Mouse (Mus musculus) neural tube, embryonic 11.5 days (tissue): Measurements from ENCODE around the gene Suclg2. TPM values are rescaled to one million over a fixed set of nuclear protein-coding genes. Genes with fewer than 3 reads are reported as not detected.
A peak's percentile ranks its signal among the peaks of the same experiment; 100 is the strongest.

ENCODE experiments used
- ATAC-seq: fragments of 200-750 bp; cut with Nextera tagmentation; 2 replicates; pipeline ENCODE4 v1.8.0; 2017; ENCODE audit warnings: moderate number of reproducible peaks, mild to moderate bottlenecking, moderate TSS enrichment, moderate library complexity; ENCODE audit not compliant: insufficient read depth, low FRiP score, low TSS enrichment
- DNase-seq: peaks from one replicate; pipeline ENCODE4 v3.0.0-alpha.2; 2015; ENCODE audit warnings: low spot score
- H3K27ac ChIP-seq: fragments of 300-500 bp; sonication (generic); 2 replicates; pipeline ENCODE4 v1.5.1; 2014; ENCODE audit warnings: low read depth, mild to moderate bottlenecking, low read length
- H3K27me3 ChIP-seq: fragments of 300-500 bp; sonication (generic); 2 replicates; pipeline ENCODE4 v1.6.1; 2014; ENCODE audit warnings: mild to moderate bottlenecking, low read length, mixed read lengths; ENCODE audit not compliant: control insufficient read depth, insufficient read depth
- H3K36me3 ChIP-seq: fragments of 300-500 bp; sonication (generic); 2 replicates; pipeline ENCODE4 v1.6.1; 2014; ENCODE audit warnings: mild to moderate bottlenecking, low read length, moderate library complexity, mixed read lengths; ENCODE audit not compliant: control insufficient read depth, insufficient read depth
- H3K4me1 ChIP-seq: fragments of 300-500 bp; sonication (generic); 2 replicates; pipeline ENCODE4 v1.6.1; 2014; ENCODE audit warnings: low read length, mixed read lengths; ENCODE audit not compliant: control insufficient read depth, insufficient read depth
- H3K4me2 ChIP-seq: fragments of 300-500 bp; sonication (generic); 2 replicates; pipeline ENCODE4 v1.6.1; 2014; ENCODE audit warnings: low read depth, mild to moderate bottlenecking, moderate library complexity
- H3K4me3 ChIP-seq: fragments of 300-500 bp; sonication (generic); 2 replicates; pipeline ENCODE4 v1.5.1; 2014; ENCODE audit warnings: low read depth, low read length
- H3K9ac ChIP-seq: fragments of 300-500 bp; sonication (generic); 2 replicates; pipeline ENCODE4 v1.6.1; 2014; ENCODE audit warnings: mild to moderate bottlenecking, low read length
- H3K9me3 ChIP-seq: fragments of 300-500 bp; sonication (generic); 2 replicates; pipeline ENCODE4 v1.6.1; 2016; ENCODE audit warnings: low read length; ENCODE audit not compliant: control insufficient read depth
- WGBS: fragments of 180-500 bp; shearing (Covaris S2); extraction: QIAGEN DNeasy Blood & Tissue Kit; methylation state at CpG from one replicate; pipeline ENCODE4 v1.1.7; 2014; 5-methylcytosine and 5-hydroxymethylcytosine counted together
- polyA plus RNA-seq: library from polyadenylated mRNA; unstranded; fragments of >200 nt; fragmentation: Nextera tagmentation; extraction: Ambion mirVana; gene quantifications from 2 replicates; pipeline ENCODE4 v1.2.1, GENCODE M21; 2014

Gene Suclg2
- polyA plus RNA-seq, 1 experiment from 2014 or later = 41.7 TPM

- no peaks in the 10 kb centered on the region for H3K4me1 ChIP-seq
- no peak overlapping the region for H3K9ac ChIP-seq
- H3K4me2 ChIP-seq = no peak overlapping the region
- H3K4me3 ChIP-seq = no peak overlapping the region
- no peaks in the 10 kb centered on the region for H3K36me3 ChIP-seq
- WGBS = 73% methylated on average over 4 of the region's 4 CpGs
- no peaks in the 10 kb centered on the region for H3K27me3 ChIP-seq
- no peak for ATAC-seq
- no peak for DNase-seq
- no peak overlapping the region for H3K27ac ChIP-seq
- H3K9me3 ChIP-seq = no peaks in the 10 kb centered on the region
These were observed 167.6 kb downstream of the Suclg2 start for GRCm38 (mm10) chr6:95551000-95551399.

GRCm38 (mm10) chr6:95546189-95546832 lies 172.3 kb downstream of the Suclg2 start:
- no peak overlapping the region for H3K27ac ChIP-seq
- H3K4me2 ChIP-seq = no peak overlapping the region
- 64% methylated on average over 7 of the region's 7 CpGs for WGBS
- ATAC-seq = peak; percentile 75
- no peaks in the 10 kb centered on the region for H3K4me1 ChIP-seq
- no peak overlapping the region for H3K9ac ChIP-seq
- H3K4me3 ChIP-seq = no peak overlapping the region
- H3K36me3 ChIP-seq = no peaks in the 10 kb centered on the region
- H3K9me3 ChIP-seq = no peaks in the 10 kb centered on the region
- H3K27me3 ChIP-seq = no peaks in the 10 kb centered on the region
- no peak for DNase-seq

GRCm38 (mm10) chr6:95545714-95546113 lies 172.9 kb downstream of the Suclg2 start:
- Histone ChIP-seq H3K27me3 (no peaks in the 10 kb centered on the region), H3K4me3 (no peak overlapping the region)

DNA sequence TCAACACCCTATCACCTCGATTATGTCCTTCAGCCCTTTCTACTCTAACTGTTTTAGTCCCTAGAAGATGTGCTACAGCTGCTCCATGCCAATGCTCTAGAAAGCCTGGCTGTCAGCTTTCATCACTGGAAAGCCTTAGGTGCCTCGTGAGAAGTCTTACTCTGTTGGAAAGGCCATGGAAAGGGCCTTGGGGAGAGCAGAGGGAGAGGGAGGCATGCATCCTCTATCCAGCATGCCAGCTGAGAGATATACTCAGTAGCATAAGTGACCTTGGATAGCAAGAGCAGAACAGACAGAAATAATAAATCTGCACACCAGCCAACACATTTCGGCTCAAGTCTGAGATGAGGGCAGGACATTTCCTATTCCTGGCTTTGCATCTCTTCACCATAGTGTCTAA lies 173.3 kb downstream of the Suclg2 start:
- no peaks in the 10 kb centered on the region for H3K27me3 ChIP-seq
- H3K36me3 ChIP-seq = no peaks in the 10 kb centered on the region
- DNase-seq (no peak), ATAC-seq (no peak)
- no peak overlapping the region for H3K9ac ChIP-seq
- no peaks in the 10 kb centered on the region for H3K4me1 ChIP-seq
- H3K4me3 ChIP-seq = no peak overlapping the region
- no peak overlapping the region for H3K4me2 ChIP-seq
- no peaks in the 10 kb centered on the region for H3K9me3 ChIP-seq
- WGBS = 94% methylated on average over 3 of the region's 3 CpGs
- no peak overlapping the region for H3K27ac ChIP-seq

More at GRCm38 (mm10) chr6:95545714-95546113, 172.9 kb downstream of the Suclg2 start:
- Histone ChIP-seq H3K4me1 (no peaks in the 10 kb centered on the region), H3K9ac (no peak overlapping the region), H3K4me2 (no peak overlapping the region), H3K27ac (no peak overlapping the region), H3K9me3 (no peaks in the 10 kb centered on the region), H3K36me3 (no peaks in the 10 kb centered on the region)
- no peak for DNase-seq
- peak; percentile 13; the same call in 1 of the 2 replicates for ATAC-seq

GRCm38 (mm10) chr6:95535191-95535590 lies 183.4 kb downstream of the Suclg2 start:
- 81% methylated on average over 3 of the region's 3 CpGs for WGBS
- H3K4me2 ChIP-seq = no peak overlapping the region
- DNase-seq = no peak
- no peak overlapping the region for H3K4me3 ChIP-seq
- no peaks in the 10 kb centered on the region for H3K9me3 ChIP-seq
- no peaks in the 10 kb centered on the region for H3K36me3 ChIP-seq
- no peak for ATAC-seq
- H3K27me3 ChIP-seq = no peaks in the 10 kb centered on the region
- H3K27ac ChIP-seq = no peak overlapping the region
- no peaks in the 10 kb centered on the region for H3K4me1 ChIP-seq
- no peak overlapping the region for H3K9ac ChIP-seq

GRCm38 (mm10) chr6:95519846-95520245 lies 198.8 kb downstream of the Suclg2 start:
- Histone ChIP-seq H3K4me3 (no peak overlapping the region), H3K4me2 (no peak overlapping the region), H3K9me3 (no peaks in the 10 kb centered on the region), H3K9ac (no peak overlapping the region), H3K27me3 (no peaks in the 10 kb centered on the region), H3K36me3 (no peaks in the 10 kb centered on the region), H3K4me1 (no peaks in the 10 kb centered on the region), H3K27ac (no peak overlapping the region)
- DNase-seq = no peak
- ATAC-seq = no peak
- 25% methylated on average over 2 of the region's 2 CpGs for WGBS

DNA sequence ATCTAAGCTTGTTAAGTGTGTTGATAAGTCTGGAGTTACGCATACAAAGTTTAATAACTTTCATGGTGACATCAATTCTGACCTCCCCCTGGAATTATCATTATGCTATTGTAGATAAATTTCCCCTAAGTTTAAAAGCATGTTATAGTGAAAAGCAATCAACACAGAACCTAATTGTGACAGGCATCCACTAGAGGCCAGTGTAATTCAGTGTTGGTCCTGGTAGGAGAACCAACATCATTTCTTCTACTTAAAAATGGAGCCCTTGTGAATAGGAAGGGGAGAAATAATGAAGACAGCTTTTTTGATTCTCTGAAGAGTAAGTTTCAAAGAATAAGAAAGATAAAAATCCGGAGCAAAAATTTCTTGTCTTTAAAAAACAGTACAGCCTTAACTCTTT lies 200.2 kb downstream of the Suclg2 start:
- WGBS = 88% methylated on average over 2 of the region's 2 CpGs
- Histone ChIP-seq H3K36me3 (no peaks in the 10 kb centered on the region), H3K9ac (no peak overlapping the region), H3K27ac (no peak overlapping the region), H3K4me1 (no peaks in the 10 kb centered on the region), H3K4me3 (no peak overlapping the region), H3K4me2 (no peak overlapping the region), H3K9me3 (no peaks in the 10 kb centered on the region), H3K27me3 (no peaks in the 10 kb centered on the region)
- ATAC-seq = no peak
- no peak for DNase-seq

GRCm38 (mm10) chr6:95515721-95516120 lies 202.9 kb downstream of the Suclg2 start:
- H3K4me3 ChIP-seq = no peak overlapping the region
- no peak overlapping the region for H3K27ac ChIP-seq
- H3K27me3 ChIP-seq = no peaks in the 10 kb centered on the region
- no peak for DNase-seq
- WGBS = 75% methylated on average over 5 of the region's 5 CpGs
- peaks cover 2% of the 10 kb centered on the region; the same call in 1 of the 2 replicates for H3K36me3 ChIP-seq
- no peaks in the 10 kb centered on the region for H3K9me3 ChIP-seq
- H3K9ac ChIP-seq = no peak overlapping the region; the same call in 1 of the 2 replicates
- H3K4me2 ChIP-seq = no peak overlapping the region
- no peak for ATAC-seq
- no peaks in the 10 kb centered on the region for H3K4me1 ChIP-seq

- Histone ChIP-seq H3K27ac (no peak overlapping the region), H3K4me3 (no peak overlapping the region)
These were observed 203.9 kb downstream of the Suclg2 start for GRCm38 (mm10) chr6:95514726-95515125.

More at GRCm38 (mm10) chr6:95514726-95515125, 203.9 kb downstream of the Suclg2 start:
- 83% methylated on average over 10 of the region's 10 CpGs for WGBS
- Histone ChIP-seq H3K4me1 (no peaks in the 10 kb centered on the region), H3K36me3 (peaks cover 2% of the 10 kb centered on the region; the same call in 1 of the 2 replicates), H3K9me3 (no peaks in the 10 kb centered on the region), H3K27me3 (no peaks in the 10 kb centered on the region), H3K4me2 (no peak overlapping the region), H3K9ac (no peak overlapping the region)
- DNase-seq (no peak), ATAC-seq (no peak)
